Mouse (Mus musculus) heart, adult 8-10 months (tissue): ENCODE data around the gene Ttc23. TPM values are rescaled to one million over a fixed set of nuclear protein-coding genes. Genes with fewer than 3 reads are reported as not detected.

Experiments used
- DNase-seq: peaks from one replicate; pipeline ENCODE4 v3.0.0; 2022; ENCODE audit warnings: low spot score
- microRNA-seq: library from miRNA; unstranded; fragments of <30 nt; microRNA quantifications from one replicate; pipeline ENCODE4 v1.2.0, GENCODE M21; 2022
- total RNA-seq, 4 experiments: library from RNA; stranded (reverse); gene quantifications; 2 replicates each; pipeline ENCODE4 v1.2.4; 2022

Gene Ttc23
- total RNA-seq, 4 experiments from 2014 or later, result 16.2 to 18.6 (median 17.4) TPM

DNA sequence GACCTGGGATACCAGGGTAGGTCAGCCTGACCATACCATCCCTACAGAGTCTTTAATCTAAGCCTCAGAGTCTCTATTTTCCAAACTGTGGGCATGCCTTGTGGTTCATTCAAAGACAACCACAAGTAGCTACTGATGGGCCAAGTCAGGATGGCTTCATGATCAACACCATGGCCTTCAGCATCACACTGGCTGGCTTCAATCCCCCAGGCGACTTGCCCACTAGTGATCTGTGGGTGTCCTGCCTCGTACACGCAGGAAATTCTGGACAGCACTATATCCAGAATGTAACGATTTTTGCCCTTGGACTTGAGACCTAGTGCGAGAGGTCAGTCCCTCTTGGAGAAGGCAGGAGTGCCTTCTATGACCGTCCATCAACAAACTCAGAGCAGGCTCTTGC is 153.3 kb downstream of the Ttc23 start:
- DNase-seq, result no peak

DNA sequence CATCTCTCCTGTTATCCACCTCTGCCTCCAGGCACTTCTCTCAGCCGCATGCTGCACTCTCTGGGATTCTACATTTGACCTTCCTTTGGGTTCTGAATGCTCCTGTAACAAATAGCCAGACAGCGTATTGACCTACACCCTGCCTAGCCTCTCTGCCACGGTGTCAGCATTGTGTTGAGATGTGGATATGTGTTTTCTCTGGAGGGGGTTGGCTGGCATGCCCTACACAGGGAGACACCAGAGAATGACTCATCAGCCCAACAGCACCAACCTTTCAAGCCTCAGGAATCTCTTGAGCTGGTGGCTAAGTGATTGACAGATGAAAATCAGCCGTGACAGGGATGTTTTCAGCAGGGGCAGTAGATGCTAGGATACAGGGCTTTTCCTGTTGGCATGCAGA is 153.8 kb downstream of the Ttc23 start:
- no peak for DNase-seq

- DNase-seq, result peak; percentile 72
Observed at GRCm38 (mm10) chr7:67803015-67803856, 156.0 kb downstream of the Ttc23 start.

- DNase-seq, result no peak
Observed at GRCm38 (mm10) chr7:67803857-67804215, 156.6 kb downstream of the Ttc23 start.

Small RNA genes within 50 kb of the gene (microRNA-seq; reads per million reads assigned to microRNA genes)
- gene Gm23844, result not detected

Other genes starting within 250 kb of the Ttc23 start
- 10 to 100 TPM; 13.5 to 19.6 (median 17.2) TPM for gene Lrrc28, start 2.1 kb upstream of the Ttc23 start, total RNA-seq
- gene Synm, start 112.3 kb downstream of the Ttc23 start, total RNA-seq, result 10 to 100 TPM in 1 of 4 experiments, 1 to 10 TPM in 3; 9.0 to 12.2 (median 9.9) TPM